Mouse (Mus musculus) thymus, postnatal 36 days (tissue): ENCODE data around the gene Dusp15.

Source experiments
- DNase-seq, 2 experiments: peaks; one replicate each; pipeline ENCODE4 v3.0.0; 2022; ENCODE audit warnings: mixed read lengths in 2 of 2

Gene Dusp15

DNA sequence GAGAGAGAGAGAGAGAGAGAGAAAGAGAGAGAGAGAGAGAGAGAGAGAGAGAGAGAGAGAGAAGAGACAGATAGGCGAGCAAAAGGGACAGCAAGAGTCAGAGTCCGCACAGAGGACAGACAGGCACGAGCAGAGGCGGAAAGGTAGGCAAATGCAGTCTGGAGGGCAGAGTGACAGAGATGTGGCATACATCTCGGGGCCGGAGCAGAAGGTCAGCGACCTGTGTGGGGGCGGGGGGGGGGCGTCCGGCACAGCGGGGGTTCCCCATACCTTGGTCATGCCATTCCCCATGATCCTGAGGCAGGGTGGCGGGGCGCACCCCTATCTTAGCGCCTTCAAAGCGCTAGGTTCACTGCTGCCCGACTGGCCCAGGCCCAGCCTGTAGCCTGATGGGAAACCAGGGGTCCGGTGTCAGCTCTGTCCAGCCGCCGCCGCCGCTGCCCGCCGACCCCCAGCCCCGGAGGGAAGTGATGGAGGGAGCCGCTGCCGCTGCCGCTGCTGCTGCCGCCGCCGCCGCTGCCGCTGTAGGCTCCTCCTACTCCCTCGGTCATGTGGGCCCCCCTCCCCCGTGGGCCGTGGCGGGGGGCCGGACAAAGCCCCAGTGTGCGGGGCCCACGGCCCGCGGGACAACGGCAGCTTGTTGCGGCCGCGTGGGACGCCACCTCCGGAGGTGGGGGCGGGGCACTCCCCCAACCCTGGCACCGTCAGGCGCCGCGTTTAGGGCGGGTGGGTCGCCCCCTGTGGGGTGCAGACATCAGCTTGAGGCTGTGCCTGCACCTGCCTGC lies at the start of gene Dusp15:
Gene Dusp15, minus strand, starts transcription at position 634 of the 785 bp plus-strand sequence.
- peak; percentile 42 to 62 for DNase-seq

DNA sequence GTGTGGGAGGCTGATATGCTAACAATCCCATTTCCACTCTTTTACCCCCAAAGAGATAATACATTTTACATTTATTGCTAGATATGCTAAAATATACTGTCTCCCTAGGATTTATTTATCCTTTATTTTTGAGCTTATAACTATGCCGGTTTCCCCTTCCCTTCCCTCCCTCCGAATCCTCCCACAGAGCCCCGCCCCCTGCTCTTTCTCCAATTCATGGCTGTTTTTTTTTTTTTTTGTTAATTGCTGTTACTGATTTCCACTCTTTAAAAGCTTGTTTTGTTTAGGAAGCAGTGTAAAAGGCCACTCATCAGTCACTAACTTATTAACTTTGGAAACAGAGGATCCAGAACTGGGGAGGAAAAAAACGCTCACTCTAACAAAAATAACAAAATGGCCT lies 45.5 kb upstream of the Dusp15 start:
- no peak for DNase-seq

DNA sequence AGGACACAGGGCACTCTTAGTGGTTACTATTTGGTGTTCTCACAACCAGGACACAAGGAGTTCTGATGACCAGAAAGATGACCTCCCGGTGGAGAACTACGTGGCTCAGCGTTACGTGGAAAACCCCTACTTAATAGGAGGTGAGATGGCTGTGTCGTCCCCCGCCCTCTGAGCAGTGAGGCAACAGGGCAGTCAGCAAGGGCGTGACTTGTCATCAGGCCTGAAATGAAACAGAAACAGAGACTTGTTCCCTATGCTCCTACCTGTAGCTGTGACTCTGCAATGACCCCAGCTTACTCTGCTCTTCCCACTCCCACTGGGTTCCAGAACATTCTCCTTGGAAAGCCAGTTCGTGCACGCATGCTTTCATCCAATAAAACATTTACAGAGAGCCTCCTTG lies 40.0 kb upstream of the Dusp15 start:
- no peak for DNase-seq

DNA sequence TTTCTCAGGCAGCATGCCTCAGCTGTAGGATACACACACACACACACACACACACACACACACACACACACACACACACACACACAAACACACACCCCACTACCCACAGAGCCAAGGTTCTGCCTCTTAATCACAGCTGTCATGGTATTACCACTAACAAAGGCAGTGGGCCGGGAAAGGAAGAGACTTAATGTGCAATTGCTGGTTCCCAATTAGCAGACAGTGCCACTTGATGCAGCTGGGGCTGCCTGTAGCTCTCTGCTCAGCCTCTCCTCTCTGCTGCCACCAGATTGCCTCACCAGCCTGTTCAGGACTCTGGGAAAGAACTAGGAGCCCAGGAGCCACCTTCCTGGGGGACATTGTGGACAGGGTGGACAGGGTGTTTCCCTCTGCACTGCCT lies 34.1 kb upstream of the Dusp15 start:
- DNase-seq = no peak

DNA sequence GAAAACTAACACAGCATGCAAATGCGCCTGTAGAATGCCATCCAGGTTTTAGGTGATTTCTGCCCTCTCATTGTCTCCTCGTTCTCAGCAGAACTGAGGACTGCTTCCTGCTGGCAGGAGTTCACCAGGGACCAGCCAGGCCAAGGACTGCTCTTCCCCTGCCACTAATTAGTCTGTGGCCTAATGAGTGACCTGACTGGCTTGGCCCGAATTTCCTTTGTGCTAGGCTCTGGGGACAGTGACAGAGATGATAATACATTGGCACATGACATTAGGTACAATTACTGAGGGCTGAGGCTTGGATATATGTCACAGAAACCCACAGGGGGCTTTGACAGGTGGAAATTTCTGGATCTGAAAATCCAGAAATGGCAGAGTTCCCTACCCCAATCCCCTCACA lies 25.5 kb upstream of the Dusp15 start:
- DNase-seq = no peak

DNA sequence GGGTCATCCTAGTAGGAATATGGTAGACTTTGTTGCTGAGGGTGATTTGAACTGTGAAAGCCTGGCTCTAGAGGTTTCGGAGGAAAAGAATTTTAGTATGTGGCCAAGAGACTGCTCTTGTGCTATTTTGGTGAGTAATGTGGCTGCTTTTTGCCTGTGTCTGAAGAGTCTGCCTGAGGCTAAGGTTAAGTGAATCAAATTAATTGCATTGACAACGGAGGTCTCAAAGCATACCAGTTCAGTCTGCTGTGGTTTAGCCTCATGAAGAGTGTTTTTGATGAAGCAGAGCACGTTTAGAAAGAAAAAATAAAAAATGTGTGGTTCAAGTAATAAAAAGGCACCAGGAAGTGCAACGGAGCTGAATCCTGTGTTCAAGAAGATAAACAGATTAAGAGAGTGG lies 14.1 kb upstream of the Dusp15 start:
- no peak for DNase-seq

DNA sequence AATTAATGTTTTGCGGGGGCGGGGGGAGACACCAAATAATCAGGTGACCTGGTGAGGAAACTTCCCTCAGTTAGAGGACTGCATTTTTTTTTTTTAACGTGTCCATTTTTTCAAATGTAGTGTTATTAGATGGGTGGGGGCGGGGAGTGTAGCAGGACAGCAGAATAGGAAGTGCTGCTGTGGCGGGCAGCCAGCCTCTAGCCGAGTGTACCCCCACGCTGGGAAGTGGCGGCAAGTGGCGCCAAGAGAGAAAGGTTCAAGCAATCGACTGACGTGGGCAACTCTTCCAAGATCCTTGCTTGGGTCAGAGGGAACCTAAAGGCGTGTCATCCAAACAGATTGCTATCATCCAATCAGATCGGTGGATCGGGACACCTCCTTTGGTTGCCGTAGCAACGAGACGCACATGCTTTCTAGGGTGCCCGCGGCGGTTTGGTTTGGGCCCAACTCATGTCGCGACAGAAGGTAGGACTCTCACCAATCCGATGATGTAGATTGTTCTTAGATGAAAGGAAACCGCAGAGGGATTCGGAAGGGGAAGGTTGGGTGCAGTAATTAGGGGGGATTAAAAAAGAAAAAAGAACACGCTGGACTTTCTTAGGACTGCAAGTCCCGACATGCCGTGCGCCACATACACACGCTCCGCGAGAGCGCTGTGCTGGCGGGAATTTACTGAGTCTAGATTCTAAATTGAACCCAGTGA lies 10.7 kb upstream of the Dusp15 start, which contains the start of gene Ttll9:
Gene Ttll9, plus strand, starts transcription at position 395 of the 703 bp plus-strand sequence.
- peak; percentile 13 to 14 for DNase-seq

DNA sequence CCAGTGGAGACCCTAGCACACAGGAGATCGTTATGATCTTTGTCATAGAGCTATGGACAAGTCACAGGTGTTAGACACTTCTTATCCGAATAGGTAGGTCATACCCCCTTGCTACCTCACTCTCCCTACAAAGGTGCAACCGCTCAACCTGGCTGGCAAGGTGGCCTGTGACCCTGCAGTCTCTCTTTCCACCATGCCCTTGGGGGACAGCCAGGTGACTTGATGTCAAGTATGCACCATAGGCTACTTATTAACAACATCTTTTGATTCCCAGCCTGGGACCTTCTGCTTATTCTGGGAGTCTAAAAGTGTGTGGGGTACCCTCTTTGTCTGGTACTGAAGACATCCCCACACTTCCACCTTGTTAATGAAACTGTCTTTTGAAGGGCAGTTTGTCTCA lies 6.6 kb upstream of the Dusp15 start:
- no peak for DNase-seq

DNA sequence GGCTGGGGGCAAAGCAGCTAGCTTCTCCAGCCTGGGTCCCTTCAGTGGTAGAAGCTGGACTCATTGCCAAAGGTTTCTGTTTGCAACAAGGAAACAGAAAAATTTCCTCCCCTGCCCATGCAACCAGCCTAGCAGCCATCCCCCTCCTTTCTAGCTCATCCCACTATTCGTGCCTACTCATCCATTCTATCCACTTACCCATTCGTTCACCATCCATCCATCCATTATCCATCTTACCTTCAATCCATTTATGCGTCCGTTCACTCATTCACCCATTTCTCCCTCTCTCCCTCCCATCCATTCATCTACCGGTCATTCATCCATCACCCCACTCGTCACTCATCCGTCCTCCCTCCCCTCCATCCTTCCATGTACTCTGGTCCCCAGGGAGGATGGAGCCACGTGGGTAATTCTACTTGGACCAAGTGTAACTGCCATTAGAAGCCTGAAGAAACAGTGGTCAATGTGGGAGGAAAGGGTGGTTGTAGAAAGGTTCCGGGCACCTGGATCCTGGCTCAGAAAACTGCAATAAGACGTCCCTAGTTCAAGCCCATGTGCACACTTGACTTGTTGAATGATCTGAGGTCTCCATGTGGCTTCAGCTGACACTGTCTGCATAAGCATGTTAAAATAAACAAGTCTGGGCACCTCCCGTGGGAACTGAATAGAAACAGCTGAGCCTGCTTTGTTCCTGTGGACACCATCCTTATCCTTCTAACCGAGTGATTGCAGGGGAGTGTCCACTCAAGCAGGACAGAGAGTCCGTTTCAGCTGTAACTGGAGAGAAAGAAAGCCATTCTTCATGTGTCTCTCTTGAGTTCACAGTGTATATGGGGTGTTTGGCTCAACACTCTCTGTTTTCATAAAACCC lies 587 bp upstream of the Dusp15 start:
- DNase-seq = no peak

DNA sequence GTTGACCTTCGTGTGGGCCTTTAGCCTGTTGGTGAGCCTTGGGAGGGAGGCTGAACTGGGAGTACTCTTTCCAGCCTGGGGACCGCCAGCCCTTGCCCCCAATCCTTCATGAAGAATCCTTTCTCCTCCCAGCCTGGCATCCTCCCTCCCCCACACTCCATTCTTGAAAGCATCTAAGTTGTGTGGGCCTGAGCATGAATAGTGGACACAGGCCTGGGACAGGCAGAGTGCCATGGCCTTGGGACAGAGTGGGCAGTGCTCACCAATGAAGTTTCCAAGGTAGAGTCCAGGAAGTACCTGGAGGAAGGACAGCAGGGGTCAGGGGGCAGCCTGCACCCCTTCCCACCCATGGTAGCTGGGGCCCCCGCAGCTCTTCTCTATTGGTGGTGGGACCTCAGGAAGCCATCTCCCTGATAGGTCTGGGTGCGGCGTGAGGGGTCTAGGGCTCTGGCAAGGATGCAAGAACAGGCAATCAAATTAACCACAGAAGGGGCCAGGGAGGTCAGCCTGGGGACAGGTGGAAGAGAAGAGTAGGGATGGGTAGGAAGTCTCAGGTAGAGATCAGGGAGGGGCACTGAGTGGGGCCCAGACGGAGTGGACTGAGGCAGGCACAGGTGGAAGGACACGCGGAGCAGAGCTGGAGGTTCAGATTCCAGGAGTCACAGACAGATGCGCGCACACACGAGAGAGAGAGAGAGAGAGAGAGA lies 987 bp downstream of the Dusp15 start:
- no peak for DNase-seq

DNA sequence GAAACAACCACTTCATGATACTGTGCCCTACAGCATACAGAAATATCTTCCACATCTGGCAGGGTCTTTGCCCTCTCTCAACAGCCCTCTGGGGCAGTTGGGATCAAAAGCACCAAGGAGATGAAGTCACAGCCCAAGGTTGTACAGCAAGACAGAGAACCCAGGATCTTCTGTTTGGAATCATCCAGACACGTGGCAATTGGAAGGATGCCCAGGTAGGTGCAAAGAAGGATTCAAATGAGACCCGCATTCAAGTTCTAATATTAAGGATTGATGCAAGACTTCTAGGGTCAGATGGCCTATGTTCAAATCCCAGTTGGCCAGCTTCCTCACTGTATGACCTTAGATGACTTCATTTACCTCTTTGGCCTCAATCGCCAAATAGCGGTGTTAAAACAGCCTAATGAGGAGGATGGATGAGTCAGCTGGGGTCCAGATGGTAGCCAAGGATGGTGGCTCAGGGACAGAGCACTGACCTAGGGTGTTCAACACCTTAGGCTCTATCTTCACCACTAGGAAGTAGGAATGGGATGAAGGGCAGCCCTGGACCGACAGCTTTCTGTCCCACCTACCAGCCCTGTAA lies 3.0 kb downstream of the Dusp15 start:
- no peak for DNase-seq

DNA sequence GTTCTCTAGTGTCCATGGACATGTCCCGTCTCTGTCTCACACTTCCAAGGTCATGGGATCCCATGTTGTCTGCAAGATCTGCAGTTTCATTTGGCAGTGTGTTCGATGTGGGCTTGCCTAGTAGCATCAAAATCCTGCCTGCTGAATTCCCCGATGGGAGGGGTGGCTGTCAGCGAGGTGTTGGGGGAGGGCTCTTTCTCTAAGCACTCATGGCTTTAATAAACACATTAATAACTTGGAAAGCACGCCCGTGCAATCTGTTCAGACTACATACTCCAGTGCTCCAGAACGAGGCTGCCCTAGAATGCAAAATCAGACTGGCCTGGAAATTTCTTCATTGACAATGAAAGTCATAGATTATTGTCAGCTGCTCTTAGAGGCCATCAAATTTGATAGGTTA lies 4.4 kb downstream of the Dusp15 start:
- no peak for DNase-seq

DNA sequence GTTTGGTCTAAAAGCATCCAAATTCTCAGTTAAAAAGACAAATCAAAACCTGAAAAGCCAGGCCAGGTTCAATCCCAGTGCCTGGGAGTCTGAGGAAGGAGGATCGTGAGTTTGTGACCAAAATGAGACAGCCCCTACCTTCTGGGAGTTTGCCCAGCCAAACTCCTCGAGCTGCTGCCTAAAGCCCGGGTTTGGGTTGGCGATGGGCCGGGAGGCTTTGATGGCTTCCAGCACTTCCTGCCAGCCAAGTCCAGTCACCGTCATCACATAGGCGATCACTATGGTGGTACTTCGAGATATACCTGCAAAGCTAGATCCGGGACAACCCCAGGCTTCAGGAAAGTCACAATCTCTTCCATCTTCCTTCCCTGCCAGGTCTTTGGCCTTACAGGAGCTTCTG lies 7.5 kb downstream of the Dusp15 start:
- DNase-seq = no peak

DNA sequence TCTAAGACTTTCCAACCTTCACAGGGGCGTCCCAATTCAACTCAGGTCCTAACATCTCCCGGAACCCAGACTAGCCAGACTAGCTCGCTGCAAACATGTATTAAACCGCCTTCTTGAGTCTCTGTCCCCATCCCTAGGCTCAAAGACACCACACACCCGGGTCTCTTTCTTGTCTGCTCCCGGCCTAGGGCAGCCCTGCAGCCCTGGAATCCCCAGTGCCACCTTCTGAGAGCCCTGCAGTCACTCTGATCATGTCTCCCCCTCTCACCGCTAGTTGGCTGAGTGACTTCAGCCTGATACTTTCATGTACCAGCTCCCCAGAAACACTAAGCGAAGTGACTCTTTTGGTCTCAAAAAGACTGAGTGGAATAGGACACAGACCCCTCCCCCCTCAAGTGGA lies 7.9 kb downstream of the Dusp15 start:
- DNase-seq = no peak

DNA sequence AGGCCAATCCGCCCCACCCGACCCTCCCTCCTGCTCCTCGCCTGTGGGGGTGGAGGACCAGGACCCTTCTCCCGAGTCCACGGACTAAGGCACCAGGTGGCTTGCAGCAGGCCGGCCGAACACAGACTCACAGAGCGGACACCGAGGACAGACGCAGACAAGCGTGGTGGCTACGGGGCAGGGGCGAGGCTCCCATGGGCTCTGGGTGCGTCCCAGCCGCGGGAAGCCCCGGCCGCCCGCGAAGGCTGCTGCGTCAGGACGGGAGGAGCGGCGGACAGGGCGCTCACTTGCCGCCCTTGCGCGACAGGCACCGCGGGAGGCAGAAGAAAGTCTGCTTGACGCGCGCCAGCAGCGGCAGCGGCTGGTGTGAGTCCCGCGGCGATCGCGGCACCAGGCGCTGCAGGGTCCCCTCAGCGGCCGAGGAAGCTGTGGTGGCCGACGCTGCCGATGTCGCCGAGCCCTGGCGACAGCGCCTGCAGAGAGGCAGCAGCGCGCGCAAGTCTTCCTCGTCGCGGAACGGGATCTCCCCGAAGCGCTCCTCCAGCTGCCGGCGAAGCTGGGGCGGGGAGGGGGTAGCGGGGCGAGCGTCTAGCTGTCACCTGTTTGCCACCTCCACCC lies 8.5 kb downstream of the Dusp15 start:
- DNase-seq = no peak

DNA sequence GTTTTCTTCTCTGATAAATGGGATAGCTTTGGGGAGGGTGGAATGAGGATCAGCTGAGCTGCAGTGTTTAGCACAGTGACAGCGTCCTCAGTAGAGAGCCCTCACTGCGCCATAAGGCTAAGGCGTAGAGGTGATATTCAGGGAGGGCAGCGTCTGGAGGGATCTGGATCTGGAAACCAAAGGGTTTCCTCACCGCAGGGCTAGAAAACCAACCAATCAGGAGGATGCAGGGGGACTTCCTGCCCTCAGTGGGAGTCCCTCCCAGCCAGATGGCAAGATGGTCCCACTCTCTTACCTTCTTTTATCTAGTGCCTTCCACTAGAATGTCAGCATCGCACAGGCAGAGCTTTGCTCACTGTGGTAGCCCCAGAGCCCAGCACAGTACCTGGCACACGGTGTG lies 9.7 kb downstream of the Dusp15 start:
- DNase-seq = no peak

DNA sequence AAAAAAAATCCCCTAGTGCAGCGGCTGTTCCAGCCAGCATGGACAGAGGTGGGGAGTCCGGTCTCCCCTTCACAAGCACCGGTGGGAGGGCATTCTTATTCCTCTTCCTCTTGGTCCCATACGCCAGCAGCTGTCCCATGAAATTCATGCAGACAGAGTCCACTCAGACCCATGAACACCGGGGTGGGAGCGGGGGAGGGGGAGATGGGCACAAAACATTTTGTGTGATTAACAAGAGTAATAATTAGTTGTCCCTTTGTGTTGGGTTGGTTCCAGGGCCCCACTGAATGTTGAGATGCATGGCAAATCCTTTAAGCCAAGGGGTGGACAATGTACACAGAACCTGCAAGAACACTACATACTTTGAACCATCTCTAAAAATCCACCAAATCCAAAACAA lies 10.4 kb downstream of the Dusp15 start:
- DNase-seq = no peak

DNA sequence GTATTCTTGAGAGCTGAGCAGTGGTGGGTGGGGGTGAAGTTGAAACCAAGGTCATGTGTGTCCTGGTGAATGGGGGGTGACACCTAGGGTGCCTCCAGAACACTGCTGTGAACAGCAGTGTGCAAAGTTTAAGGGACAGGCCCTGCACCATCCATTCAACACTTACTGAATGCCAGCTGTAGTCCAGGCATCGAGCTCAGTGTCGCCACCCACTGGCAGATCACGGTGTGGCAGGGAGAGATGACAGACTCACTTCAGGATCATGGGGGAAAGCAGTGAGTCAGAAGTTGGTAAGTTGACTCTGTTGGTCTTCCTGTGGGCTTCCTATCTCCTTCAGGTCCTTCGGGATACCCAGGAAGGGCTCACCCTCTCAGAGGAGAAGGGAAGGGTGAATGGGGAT lies 11.7 kb downstream of the Dusp15 start:
- peak; percentile 35 to 56 for DNase-seq

DNA sequence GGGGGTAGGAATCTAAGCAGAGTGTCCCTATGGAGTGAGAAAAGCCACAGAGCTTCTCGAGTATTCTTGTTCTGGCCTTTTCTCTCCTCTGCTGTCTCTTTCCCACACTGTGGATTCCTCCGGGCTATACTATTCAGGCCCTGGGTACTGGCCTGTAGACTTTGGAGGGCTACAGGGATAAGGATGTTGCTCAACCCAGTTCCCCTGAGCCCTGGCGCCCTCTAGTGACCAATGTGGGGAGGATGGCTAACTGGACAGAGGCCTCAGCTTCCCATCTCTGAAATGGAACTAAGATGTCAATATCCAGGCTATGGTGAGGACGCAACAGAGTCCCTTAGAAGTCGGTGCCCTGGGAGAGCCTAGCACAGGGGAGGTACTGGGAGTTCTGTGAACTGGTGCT lies 17.9 kb downstream of the Dusp15 start:
- peak; percentile 23 to 37 for DNase-seq

DNA sequence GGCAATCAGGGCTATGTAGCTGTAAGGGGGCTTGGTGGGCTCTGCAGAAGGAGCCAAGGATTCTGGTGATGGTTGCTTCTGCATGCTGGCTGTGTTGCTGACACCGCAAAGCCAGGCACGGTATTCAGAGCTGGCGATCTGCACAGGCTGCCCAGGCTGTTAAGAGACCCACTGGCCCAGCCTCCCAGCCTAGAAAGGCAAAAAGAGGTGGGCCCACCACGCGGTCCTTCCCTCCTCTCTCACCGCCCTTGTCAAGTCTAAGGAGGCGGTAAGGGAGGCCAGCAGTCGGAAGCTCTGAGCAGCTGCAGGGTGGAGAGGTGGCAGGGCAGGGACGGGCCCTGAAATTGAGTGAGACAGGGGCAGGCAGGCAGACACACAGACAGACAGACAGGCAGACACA lies 18.4 kb downstream of the Dusp15 start, which contains the start of gene Foxs1:
Gene Foxs1, minus strand, starts transcription at position 161 of the 400 bp plus-strand sequence.
- DNase-seq = no peak

DNA sequence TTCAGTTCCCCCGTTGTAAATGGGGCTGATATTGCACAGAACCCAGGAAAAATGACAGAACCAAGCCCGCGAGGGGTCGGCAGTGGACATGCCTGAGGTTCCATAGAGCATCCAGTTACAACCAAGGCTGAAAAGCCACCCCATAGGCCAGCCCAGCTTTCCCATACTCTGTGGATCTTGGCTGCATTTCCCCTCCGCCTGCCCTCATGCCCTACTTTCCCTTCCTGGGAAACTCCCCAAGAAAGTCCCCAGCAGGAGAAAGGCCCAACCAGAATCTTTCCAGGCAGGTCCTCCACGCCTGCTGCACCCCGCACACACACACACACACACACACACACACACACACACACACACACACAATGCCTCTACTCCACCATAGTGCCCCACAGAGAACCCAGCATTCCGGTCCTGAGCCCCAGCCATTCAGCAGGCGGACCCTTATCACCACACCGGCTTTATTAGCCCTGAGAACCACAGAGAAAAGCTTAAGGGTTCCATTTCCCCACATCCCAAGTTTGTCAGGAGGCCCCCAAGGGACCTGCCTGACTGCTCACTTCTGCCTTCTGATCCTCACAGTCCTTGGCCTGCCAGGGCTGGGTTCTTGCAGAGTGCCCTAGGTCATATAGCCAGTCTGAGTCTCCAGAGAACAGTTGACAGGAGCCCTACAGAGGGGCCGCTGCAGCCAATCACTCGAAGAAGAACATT lies 19.9 kb downstream of the Dusp15 start:
- no peak for DNase-seq
